Mouse (Mus musculus) liver, embryonic 13.5 days (tissue): Measurements from ENCODE around the gene Slc24a2. TPM values are rescaled to one million over a fixed set of nuclear protein-coding genes. Genes with fewer than 3 reads are reported as not detected.

Experiments
- ATAC-seq: fragments of 200-750 bp; cut with Nextera tagmentation; 2 replicates; pipeline ENCODE4 v1.8.0; 2017; ENCODE audit warnings: low read depth, mild to moderate bottlenecking, moderate number of reproducible peaks, moderate library complexity
- DNase-seq: peaks from one replicate; pipeline ENCODE4 v3.0.0; 2022
- H3K27ac ChIP-seq: fragments of 300-500 bp; sonication (generic); 2 replicates; pipeline ENCODE4 v1.5.1; 2015; ENCODE audit warnings: moderate library complexity, mild to moderate bottlenecking, inconsistent platforms
- H3K27me3 ChIP-seq: fragments of 300-500 bp; sonication (generic); 2 replicates; pipeline ENCODE4 v1.6.1; 2015; ENCODE audit warnings: mild to moderate bottlenecking, inconsistent platforms
- H3K36me3 ChIP-seq: fragments of 300-500 bp; sonication (generic); 2 replicates; pipeline ENCODE4 v1.6.1; 2015; ENCODE audit warnings: mild to moderate bottlenecking, inconsistent platforms
- H3K4me1 ChIP-seq: fragments of 300-500 bp; sonication (generic); replicated peaks from 2 replicates; pipeline ENCODE4 v1.6.1; 2015; ENCODE audit warnings: inconsistent platforms
- H3K4me2 ChIP-seq: fragments of 300-500 bp; sonication (generic); 2 replicates; pipeline ENCODE4 v1.6.1; 2015; ENCODE audit warnings: inconsistent platforms, mild to moderate bottlenecking, moderate library complexity
- H3K4me3 ChIP-seq: fragments of 300-500 bp; sonication (generic); replicated peaks from 2 replicates; pipeline ENCODE4 v1.5.1; 2015; ENCODE audit warnings: mild to moderate bottlenecking, inconsistent platforms
- H3K9ac ChIP-seq: fragments of 300-500 bp; sonication (generic); 2 replicates; pipeline ENCODE4 v1.6.1; 2015; ENCODE audit warnings: mild to moderate bottlenecking, inconsistent platforms
- H3K9me3 ChIP-seq: fragments of 300-500 bp; sonication (generic); replicated peaks from 2 replicates; pipeline ENCODE4 v1.6.1; 2016; ENCODE audit warnings: inconsistent platforms
- WGBS: fragments of 180-500 bp; shearing (Covaris S2); methylation state at CpG from one replicate; pipeline ENCODE4 v1.1.7; 2015; ENCODE audit not compliant: insufficient replicate concordance; 5-methylcytosine and 5-hydroxymethylcytosine counted together
- polyA plus RNA-seq: library from polyadenylated mRNA; unstranded; fragments of >200 nt; fragmentation: Nextera tagmentation; extraction: Ambion mirVana; gene quantifications from 2 replicates; pipeline ENCODE4 v1.2.1, GENCODE M21; 2015

The Slc24a2 gene
- polyA plus RNA-seq, 1 experiment from 2014 or later = not detected

DNA sequence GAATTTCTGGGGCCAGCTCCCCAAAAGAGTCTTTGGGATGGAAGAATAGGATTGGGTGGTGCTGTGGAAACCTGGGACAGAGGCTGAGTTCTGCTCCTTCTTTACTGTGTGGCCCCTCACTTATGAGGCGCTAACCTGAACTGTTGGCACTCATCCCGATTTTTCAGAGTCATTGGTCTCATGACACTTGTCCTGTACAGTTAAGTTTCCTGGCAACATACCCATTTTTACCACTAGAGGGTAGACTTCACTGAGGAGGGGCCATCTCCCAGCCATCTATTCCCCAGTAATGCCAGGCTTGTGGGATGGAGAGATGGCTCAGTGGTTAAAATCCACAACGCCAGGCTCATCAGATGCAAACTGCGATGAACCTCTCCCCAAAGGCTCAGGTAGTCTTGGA lies 192.7 kb downstream of the Slc24a2 start:
- Histone ChIP-seq H3K36me3 (no peaks in the 10 kb centered on the region), H3K4me1 (no peaks in the 10 kb centered on the region), H3K27ac (no peak overlapping the region), H3K9me3 (no peaks in the 10 kb centered on the region), H3K27me3 (no peaks in the 10 kb centered on the region), H3K4me3 (no peak overlapping the region), H3K9ac (no peak overlapping the region), H3K4me2 (no peak overlapping the region)
- DNase-seq (no peak), ATAC-seq (no peak)
- WGBS = 63% methylated on average over 4 of the region's 4 CpGs

- Histone ChIP-seq H3K4me3 (no peak overlapping the region), H3K27ac (no peak overlapping the region), H3K27me3 (no peaks in the 10 kb centered on the region), H3K4me1 (no peaks in the 10 kb centered on the region), H3K36me3 (no peaks in the 10 kb centered on the region), H3K4me2 (no peak overlapping the region), H3K9ac (no peak overlapping the region), H3K9me3 (no peaks in the 10 kb centered on the region)
- ATAC-seq = no peak
- 58% methylated on average over 5 of the region's 5 CpGs for WGBS
- DNase-seq = no peak
Observed at GRCm38 (mm10) chr4:87036507-87036906, 193.8 kb downstream of the Slc24a2 start.

DNA sequence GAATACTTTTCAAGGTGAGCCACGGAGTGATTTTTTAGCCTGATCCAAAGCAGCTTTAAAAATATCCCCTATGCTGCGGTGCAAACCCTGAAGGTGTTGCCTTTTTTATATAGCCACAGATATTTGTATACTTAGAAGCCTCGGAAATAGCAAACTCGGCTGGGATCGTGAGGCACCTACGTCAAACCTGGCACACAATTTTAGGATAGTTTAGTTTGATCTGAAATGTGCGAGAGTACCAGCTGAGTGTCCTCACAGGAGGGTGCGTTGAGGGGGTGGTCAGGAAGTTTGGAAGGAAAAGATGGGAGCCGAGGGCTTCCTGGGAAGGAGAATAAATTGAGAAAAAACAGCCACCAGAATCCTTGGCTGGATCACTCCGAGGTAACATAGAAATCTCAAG lies 194.6 kb downstream of the Slc24a2 start:
- ATAC-seq = no peak

GRCm38 (mm10) chr4:87032632-87033031 lies 197.6 kb downstream of the Slc24a2 start:
- H3K27ac ChIP-seq = no peak overlapping the region
- WGBS = 69% methylated on average over 8 of the region's 8 CpGs
- ATAC-seq (no peak), DNase-seq (no peak)
- no peak overlapping the region for H3K4me3 ChIP-seq
- H3K4me1 ChIP-seq = no peaks in the 10 kb centered on the region
- no peak overlapping the region for H3K9ac ChIP-seq
- H3K4me2 ChIP-seq = no peak overlapping the region
- H3K36me3 ChIP-seq = no peaks in the 10 kb centered on the region
- no peaks in the 10 kb centered on the region for H3K27me3 ChIP-seq
- no peaks in the 10 kb centered on the region for H3K9me3 ChIP-seq

More for the DNA sequence above, 194.6 kb downstream of the Slc24a2 start:
- Histone ChIP-seq H3K9ac (no peak overlapping the region), H3K27me3 (no peaks in the 10 kb centered on the region), H3K4me2 (no peak overlapping the region), H3K4me3 (no peak overlapping the region), H3K36me3 (no peaks in the 10 kb centered on the region), H3K9me3 (no peaks in the 10 kb centered on the region), H3K27ac (no peak overlapping the region), H3K4me1 (no peaks in the 10 kb centered on the region)
- no peak for DNase-seq
- WGBS = 68% methylated on average over 10 of the region's 10 CpGs

DNA sequence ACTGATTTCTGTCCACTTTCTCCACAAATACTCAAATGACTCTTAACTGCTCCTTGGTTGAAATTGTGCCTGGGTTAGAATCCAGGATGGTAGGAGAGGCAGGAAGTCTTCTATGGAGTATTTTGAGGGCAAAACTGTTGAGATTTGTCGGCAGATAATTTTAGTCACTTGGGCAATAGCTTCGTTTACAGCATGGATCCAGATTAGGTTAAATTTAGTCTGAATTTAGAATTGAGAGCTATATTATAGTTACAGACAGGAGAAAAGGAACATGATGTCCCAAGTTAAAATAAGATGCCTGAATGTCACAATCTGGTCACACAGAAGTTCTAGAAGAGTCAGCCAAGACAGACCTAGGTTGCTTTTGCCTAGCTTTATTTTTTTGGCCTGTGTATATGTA lies 199.2 kb downstream of the Slc24a2 start:
- WGBS = 71% methylated on average over 2 of the region's 2 CpGs
- ATAC-seq (no peak), DNase-seq (no peak)
- Histone ChIP-seq H3K27ac (no peak overlapping the region), H3K4me3 (no peak overlapping the region), H3K4me2 (no peak overlapping the region), H3K4me1 (no peaks in the 10 kb centered on the region), H3K27me3 (no peaks in the 10 kb centered on the region), H3K9ac (no peak overlapping the region), H3K36me3 (no peaks in the 10 kb centered on the region), H3K9me3 (no peaks in the 10 kb centered on the region)

- DNase-seq (no peak), ATAC-seq (no peak)
- no peaks in the 10 kb centered on the region for H3K4me1 ChIP-seq
- 64% methylated on average over 14 of the region's 14 CpGs for WGBS
- no peak overlapping the region for H3K9ac ChIP-seq
- H3K27me3 ChIP-seq = no peaks in the 10 kb centered on the region
- H3K36me3 ChIP-seq = no peaks in the 10 kb centered on the region
- no peaks in the 10 kb centered on the region for H3K9me3 ChIP-seq
- H3K4me2 ChIP-seq = no peak overlapping the region
- H3K27ac ChIP-seq = no peak overlapping the region
- no peak overlapping the region for H3K4me3 ChIP-seq
Observed at GRCm38 (mm10) chr4:87026311-87027151, 203.7 kb downstream of the Slc24a2 start.

DNA sequence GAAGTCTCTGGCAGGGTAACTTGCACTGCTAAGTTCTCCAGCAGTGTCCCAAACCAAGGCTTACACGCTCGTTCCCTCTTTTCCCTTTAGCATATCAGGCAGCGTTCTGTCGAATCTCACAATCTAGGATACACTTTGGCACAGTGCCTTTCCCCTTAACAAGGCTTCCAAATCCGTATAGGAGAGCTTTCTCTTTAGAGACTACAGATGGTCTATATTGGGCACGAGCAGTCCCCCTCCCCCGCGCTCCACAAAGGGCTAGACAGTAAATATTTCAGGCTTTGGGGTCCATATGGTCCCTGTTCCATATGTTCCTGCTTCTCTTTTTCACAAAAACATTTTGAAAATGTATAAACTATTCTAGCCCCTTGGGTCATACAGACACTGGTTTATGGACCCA lies 205.7 kb downstream of the Slc24a2 start:
- 71% methylated on average over 8 of the region's 8 CpGs for WGBS
- Histone ChIP-seq H3K4me1 (no peaks in the 10 kb centered on the region), H3K36me3 (no peaks in the 10 kb centered on the region), H3K4me2 (no peak overlapping the region), H3K4me3 (no peak overlapping the region), H3K27me3 (no peaks in the 10 kb centered on the region), H3K9ac (no peak overlapping the region), H3K9me3 (no peaks in the 10 kb centered on the region), H3K27ac (no peak overlapping the region)
- ATAC-seq (no peak), DNase-seq (no peak)

GRCm38 (mm10) chr4:87021542-87021941 lies 208.7 kb downstream of the Slc24a2 start:
- H3K27ac ChIP-seq = no peak overlapping the region
- no peaks in the 10 kb centered on the region for H3K9me3 ChIP-seq
- ATAC-seq (no peak), DNase-seq (no peak)
- H3K9ac ChIP-seq = no peak overlapping the region
- H3K36me3 ChIP-seq = no peaks in the 10 kb centered on the region
- 44% methylated on average over 3 of the region's 3 CpGs for WGBS
- no peaks in the 10 kb centered on the region for H3K27me3 ChIP-seq
- no peak overlapping the region for H3K4me2 ChIP-seq
- no peak overlapping the region for H3K4me3 ChIP-seq
- no peaks in the 10 kb centered on the region for H3K4me1 ChIP-seq

DNA sequence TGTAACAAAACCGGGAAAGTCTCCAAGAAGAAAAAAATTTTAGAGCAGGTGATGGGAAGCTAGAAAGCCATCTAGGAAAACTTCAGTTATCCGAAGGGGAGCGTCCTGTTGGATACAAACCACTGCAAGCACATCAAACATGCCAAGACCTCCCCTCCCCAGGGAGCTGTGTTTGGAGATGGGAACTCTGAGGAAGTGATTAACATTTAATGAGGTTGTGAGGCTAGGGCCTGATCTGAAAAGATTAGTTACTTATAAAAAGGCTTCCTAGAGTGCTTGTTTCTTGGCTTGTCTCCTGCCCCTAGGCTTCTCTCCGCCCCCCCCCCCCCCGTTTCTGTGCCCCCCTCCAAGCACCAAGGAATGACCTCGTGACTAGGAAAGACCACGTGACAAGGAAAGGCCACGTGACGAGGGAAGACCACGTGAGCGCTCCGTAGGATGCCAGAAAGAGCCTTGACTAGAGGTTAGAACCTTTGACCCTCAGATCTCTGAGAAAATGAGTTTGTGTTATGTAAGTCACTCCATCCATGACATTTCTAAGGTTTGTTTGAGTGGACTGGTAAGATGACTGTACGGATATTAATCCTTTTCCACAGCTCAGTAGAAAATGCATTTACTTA lies 210.7 kb downstream of the Slc24a2 start:
- Histone ChIP-seq H3K9ac (no peak overlapping the region), H3K4me3 (no peak overlapping the region), H3K27ac (no peak overlapping the region), H3K36me3 (no peaks in the 10 kb centered on the region), H3K4me1 (no peaks in the 10 kb centered on the region), H3K9me3 (no peaks in the 10 kb centered on the region), H3K4me2 (no peak overlapping the region), H3K27me3 (no peaks in the 10 kb centered on the region)
- ATAC-seq = no peak
- WGBS = 51% methylated on average over 13 of the region's 13 CpGs
- no peak for DNase-seq

GRCm38 (mm10) chr4:87018073-87018997 lies 211.9 kb downstream of the Slc24a2 start:
- no peaks in the 10 kb centered on the region for H3K4me1 ChIP-seq
- WGBS = 58% methylated on average over 9 of the region's 9 CpGs
- H3K36me3 ChIP-seq = no peaks in the 10 kb centered on the region
- DNase-seq (no peak), ATAC-seq (no peak)
- H3K4me3 ChIP-seq = no peak overlapping the region
- no peaks in the 10 kb centered on the region for H3K9me3 ChIP-seq
- H3K9ac ChIP-seq = no peak overlapping the region
- H3K27ac ChIP-seq = no peak overlapping the region
- no peak overlapping the region for H3K4me2 ChIP-seq
- no peaks in the 10 kb centered on the region for H3K27me3 ChIP-seq

GRCm38 (mm10) chr4:87017464-87017863 lies 212.8 kb downstream of the Slc24a2 start:
- Histone ChIP-seq H3K9me3 (no peaks in the 10 kb centered on the region), H3K27me3 (no peaks in the 10 kb centered on the region), H3K27ac (no peak overlapping the region), H3K9ac (no peak overlapping the region), H3K4me1 (no peaks in the 10 kb centered on the region), H3K4me2 (no peak overlapping the region), H3K4me3 (no peak overlapping the region), H3K36me3 (no peaks in the 10 kb centered on the region)
- ATAC-seq (no peak), DNase-seq (no peak)
- 68% methylated on average over 3 of the region's 3 CpGs for WGBS
